Mouse (Mus musculus): ENCODE data around the gene Pgpep1l.

Pgpep1l gene

GRCm38 (mm10) chr7:68221677-68222230, 42.3 kb downstream of the Pgpep1l start:
- in situ Hi-C loops (cut with MseI, MboI), result no loop called here

DNA sequence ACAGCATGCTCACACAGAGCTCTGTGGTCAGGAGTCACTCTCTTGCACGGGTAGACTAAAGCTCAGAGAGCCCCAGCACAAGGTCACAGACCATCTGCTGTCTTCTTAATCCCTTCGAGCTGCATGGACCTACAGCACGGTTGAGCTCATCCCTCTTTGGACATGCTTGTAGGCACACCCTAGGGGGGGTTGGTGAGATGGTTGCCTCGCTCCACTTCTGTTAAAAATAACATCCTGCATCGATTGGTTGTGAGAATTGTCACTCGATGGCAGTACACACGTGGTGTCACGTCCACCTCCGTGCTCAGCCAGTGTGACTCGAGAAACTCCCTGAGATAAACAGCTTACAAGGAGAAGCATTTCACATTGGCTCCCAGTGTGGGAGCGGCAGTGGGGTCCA, 45.2 kb downstream of the Pgpep1l start:
- in situ Hi-C loops (cut with MseI, MboI), result no loop called here

- in situ Hi-C loops (cut with MseI, MboI), result no loop called here
Observed at GRCm38 (mm10) chr7:68215522-68216070, 48.4 kb downstream of the Pgpep1l start.

- in situ Hi-C loops (cut with MseI, MboI), result no loop called here
Observed at GRCm38 (mm10) chr7:68213842-68214241, 50.2 kb downstream of the Pgpep1l start.

- in situ Hi-C loops (cut with MseI, MboI), result no loop called here
Observed at GRCm38 (mm10) chr7:68211883-68212282, 52.1 kb downstream of the Pgpep1l start.

GRCm38 (mm10) chr7:68210417-68210816, 53.6 kb downstream of the Pgpep1l start:
- in situ Hi-C loops (cut with MseI, MboI), result no loop called here

DNA sequence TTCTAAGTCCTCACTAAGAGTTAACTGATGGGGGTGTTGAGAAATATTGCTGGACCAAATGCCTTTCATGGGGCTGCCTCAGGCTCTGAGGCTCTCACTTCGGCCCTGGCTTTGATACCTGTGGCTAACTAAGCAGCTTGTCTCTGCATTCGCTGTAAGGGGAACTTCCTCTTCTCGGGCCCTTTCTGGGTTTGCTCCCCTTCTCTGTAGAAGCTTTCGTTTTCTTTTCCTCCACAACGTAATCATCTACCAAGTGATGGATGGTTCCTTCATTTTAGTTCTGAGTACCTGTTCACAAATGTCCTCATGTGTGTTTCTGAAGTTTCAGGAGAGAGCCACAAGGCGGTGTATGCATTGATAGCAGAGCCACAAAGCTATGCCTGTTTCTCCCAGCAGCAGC, 55.0 kb downstream of the Pgpep1l start:
- in situ Hi-C loops (cut with MseI, MboI), result no loop called here

DNA sequence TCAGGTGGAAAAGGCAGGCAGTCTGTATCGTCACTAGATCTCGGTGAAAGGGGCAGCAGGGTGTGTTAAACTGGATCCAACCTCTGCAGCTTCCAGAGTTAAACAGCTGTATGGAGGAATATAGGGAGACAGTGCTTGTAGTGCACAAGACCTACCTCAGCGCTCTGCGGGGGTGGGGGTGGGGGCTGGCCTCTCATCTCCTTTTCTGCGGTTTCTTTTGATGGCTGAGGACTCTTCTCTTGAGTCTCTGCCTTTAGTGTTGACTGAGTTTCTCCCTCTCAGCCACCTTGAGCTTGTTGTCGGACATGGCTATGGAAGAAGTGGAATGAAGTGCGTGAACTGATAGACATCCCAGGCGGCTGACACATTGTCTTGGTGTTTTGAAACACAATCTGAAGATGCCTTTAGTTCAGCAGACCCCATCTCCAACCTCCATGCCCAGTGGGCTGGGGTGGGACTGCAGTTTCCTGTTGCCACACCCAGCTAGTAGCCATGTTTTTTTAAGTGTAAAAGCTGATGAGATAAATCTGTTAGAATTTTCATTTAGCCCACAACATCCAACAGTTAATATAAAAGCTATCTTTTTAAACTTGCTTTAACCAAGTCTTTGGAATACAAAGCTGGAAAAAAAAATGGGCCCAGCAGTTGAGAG, 58.1 kb downstream of the Pgpep1l start:
- in situ Hi-C loops (cut with MseI, MboI), result no loop called here

DNA sequence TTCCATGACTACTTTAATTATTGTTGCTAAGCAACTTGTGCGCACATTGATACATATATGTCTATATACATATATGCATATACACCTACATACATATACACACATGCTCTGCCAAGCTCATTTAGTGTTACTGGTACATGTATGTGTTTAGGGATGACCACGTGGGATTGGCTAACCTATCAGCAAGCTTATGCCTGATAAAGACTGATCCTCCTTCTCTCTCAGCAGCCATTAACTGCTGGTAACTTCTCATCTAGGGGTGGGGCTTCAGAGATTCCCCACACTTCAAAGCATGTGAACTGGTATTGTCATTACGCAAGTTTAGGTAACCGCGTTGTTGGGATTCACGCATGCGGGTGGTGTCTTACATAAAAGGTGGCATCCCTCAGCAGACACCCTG, 64.4 kb downstream of the Pgpep1l start:
- in situ Hi-C loops (cut with MseI, MboI), result no loop called here

- in situ Hi-C loops (cut with MseI, MboI), result no loop called here
Observed at GRCm38 (mm10) chr7:68193958-68194695, 69.9 kb downstream of the Pgpep1l start.

DNA sequence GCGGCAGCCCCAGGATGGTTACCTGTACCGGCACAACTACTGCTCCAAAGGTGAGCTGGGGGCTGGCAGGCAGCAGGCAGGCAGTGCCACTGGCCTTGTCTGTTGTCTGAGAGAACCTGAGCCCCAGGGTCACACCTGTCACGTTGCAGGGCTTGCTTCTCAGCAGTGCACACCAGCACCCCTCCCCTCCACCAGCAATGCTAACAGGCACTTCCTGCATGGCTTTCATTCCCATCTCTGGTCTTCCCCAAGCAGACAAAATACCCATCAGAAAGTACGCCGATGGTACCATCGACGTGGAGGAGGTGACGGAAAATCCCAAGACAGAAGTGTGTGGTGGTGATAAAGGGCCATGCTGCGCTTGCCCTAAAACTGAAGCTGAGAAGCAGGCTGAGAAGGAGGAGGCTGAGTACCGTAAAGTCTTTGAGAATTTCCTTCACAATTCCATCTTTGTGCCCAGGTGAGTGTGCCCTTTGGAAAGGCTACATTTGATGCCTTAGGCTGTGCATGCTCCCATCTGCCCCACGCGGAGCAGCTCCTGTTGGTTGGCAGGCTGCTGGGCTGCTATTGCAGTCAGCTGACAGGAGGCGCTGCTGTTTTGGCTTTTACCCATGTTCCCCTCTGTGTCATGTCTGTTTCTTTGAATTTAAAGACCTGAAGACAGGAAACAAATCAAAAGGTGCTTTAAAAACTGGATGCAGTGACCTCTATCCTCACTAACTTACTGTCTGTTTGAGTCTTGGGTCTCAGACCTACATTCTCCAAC, 74.2 kb downstream of the Pgpep1l start:
- in situ Hi-C loops (cut with MseI, MboI), result no loop called here

DNA sequence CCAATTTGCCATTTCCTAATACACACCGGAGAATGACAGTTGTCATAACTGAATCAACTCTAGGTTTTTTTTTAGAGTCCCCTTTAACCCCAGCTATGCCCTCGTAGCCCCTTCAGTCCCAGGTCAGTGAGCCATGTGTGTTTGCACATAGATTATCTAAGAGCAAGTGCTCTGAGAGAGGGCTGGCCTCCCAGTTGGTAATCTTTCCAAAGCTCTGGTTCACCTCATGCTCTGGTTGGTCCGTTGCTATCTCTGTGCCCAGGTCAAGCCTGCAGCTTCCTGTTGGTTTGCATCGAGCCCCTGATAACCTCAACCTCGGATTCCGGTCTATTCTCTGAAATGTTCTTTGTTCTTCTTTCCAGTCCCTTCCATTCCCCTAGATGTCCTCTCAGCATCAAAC, 74.8 kb downstream of the Pgpep1l start:
- in situ Hi-C loops (cut with MseI, MboI), result no loop called here

Data from mouse trophoblast stem cell (cell line).